Mouse (Mus musculus) naive thymus-derived CD4-positive, alpha-beta T cell, adult 2 months (primary cell): ENCODE results near the gene Gm17577.
"Not testable (repeated sequence)": the region's sequence is repeated elsewhere in the genome, so short reads cannot be mapped to it uniquely, and the experiment has no call there.

Experiments
- DNase-seq: peaks from one replicate; pipeline ENCODE4 v3.0.0-alpha.2; 2011; ENCODE audit warnings: low read depth

Gene Gm17577

DNA sequence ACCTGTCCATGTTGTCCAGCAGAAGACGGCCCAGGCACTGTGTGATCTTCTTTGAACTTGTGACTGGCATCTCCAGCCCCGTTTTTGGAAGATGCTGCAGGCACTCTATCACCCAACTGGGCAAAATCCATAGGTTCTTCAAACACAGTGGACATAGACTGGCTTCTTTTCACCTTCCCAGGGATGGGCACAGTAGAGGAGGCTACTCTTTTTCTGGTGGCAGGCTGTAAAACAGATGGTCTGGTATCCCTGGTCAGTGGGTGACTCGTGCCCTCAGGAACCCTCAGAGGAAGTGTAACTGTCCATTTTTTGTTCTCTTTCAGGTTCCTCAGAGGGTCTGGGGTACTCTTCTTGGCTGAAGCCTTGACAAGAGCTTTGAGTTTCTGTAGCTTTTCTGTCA is at the start of gene Gm17577:
TSS of gene Gm17577 (minus strand) at position 101 of the 400 bp plus-strand sequence.
- not testable (repeated sequence) for DNase-seq

DNA sequence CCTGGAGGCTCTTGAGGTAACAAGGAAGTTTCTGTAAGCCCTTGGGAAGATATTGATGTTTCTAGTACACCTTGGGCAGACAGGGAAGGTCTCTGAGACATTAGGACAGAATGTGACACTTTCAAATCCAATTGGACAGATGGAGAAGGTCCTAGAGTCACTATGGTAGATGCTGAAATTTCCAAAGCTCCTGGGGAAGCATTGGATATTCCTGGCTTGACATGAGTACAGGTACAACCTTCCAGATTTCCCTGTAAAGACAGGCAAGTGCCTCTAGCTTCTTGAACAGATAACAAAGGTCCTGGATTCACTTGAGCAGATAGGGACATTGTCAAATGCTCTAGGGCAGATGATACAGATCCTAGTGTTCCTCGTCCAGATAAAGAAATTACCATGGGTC is 24.3 kb downstream of the Gm17577 start, which contains the start of gene Srsx:
TSS of gene Srsx (minus strand) at position 101 of the 400 bp plus-strand sequence.
- DNase-seq = not testable (repeated sequence)
